Mouse (Mus musculus): ENCODE data around the gene Trub2. TPM values are rescaled to one million over a fixed set of nuclear protein-coding genes. Genes with fewer than 3 reads are reported as not detected.
"Not testable (repeated sequence)": the region's sequence is repeated elsewhere in the genome, so short reads cannot be mapped to it uniquely, and the experiment has no call there.

Trub2 gene
- polyA plus RNA-seq, 1 experiment from 2014 or later: 20.4 TPM

GRCm38 (mm10) chr2:29787104-29787917 is 991 bp downstream of the Trub2 start, which contains the start of gene Coq4:
TSS of gene Coq4 (plus strand) at chr2:29787493.
- Histone ChIP-seq H3K9ac (ENCODE audit: low read depth, low read length) (peak within 1 kb of the TSS; percentile 78), H3K27ac (replicated peaks; ENCODE audit: low read depth, low read length) (peak within 1 kb of the TSS; percentile 66), H3K4me2 (ENCODE audit: low read depth, low read length) (peak within 1 kb of the TSS; percentile 79), H3K9me3 (ENCODE audit: control insufficient read depth, low read length) (no peaks in the 10 kb centered on the region), H3K27me3 (replicated peaks; ENCODE audit: control insufficient read depth, insufficient read depth, low read length) (no peaks in the 10 kb centered on the region), H3K36me3 (ENCODE audit: control insufficient read depth, insufficient read depth, low read length) (peaks cover 60% of the 10 kb centered on the region), H3K4me1 (ENCODE audit: control insufficient read depth, insufficient read depth, low read length) (peaks cover 7% of the 10 kb centered on the region), H3K4me3 (ENCODE audit: low read depth, low read length) (peak within 1 kb of the TSS; percentile 78)
- DNase-seq (ENCODE audit: low spot score) (peak; percentile 96), ATAC-seq (ENCODE audit: low read depth) (peak; percentile 91)
- 1% methylated on average over 31 of the region's 31 CpGs for WGBS

DNA sequence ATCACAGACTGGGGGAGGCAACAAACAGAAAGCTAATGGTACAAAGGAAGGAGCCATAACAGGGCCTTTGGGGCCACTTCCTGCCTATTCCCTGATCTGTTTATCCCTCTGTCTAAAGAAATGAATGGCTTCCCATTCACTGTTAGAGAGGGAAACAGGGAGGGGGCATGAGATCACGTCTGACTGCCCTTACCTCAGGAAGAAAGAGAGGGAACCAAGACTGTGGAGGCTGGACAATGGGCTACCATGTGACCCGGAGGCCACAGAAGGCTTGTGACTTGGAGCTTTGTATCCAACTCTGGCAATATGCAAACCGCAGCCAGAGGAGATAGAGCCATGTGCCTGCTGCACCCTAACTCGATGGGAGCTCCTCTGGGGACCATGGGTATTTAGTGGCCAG is 4.0 kb downstream of the Trub2 start:
- Histone ChIP-seq H3K36me3 (ENCODE audit: control insufficient read depth, insufficient read depth, low read length) (peaks cover 71% of the 10 kb centered on the region), H3K4me3 (ENCODE audit: low read depth, low read length) (no peak overlapping the region), H3K27ac (replicated peaks; ENCODE audit: low read depth, low read length) (no peak overlapping the region), H3K4me2 (ENCODE audit: low read depth, low read length) (no peak overlapping the region), H3K9me3 (ENCODE audit: control insufficient read depth, low read length) (peaks cover 9% of the 10 kb centered on the region; the same call in 1 of the 2 replicates), H3K9ac (ENCODE audit: low read depth, low read length) (no peak overlapping the region), H3K27me3 (replicated peaks; ENCODE audit: control insufficient read depth, insufficient read depth, low read length) (no peaks in the 10 kb centered on the region), H3K4me1 (ENCODE audit: control insufficient read depth, insufficient read depth, low read length) (peaks cover 7% of the 10 kb centered on the region)
- WGBS: 66% methylated on average over 4 of the region's 4 CpGs
- DNase-seq (ENCODE audit: low spot score): no peak
- no peak for ATAC-seq (ENCODE audit: low read depth)

DNA sequence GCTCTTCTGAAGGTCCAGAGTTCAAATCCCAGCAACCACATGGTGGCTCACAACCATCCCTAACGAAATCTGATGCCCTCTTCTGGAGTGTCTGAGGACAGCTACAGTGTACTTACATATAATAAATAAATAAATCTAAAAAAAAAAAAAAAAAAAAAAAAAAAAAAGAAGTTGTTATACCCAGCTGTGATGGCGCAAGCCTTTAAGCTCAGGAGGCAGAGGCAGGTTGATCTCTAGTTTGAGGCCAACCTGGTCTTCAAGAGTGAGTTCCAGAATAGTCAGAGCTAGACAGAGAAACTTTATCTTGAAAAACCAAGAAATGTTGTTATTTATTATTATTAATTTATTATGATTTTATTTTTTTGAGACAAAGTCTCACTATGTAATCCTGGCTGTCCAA is 7.0 kb downstream of the Trub2 start:
- not testable (repeated sequence) for H3K9me3 ChIP-seq (ENCODE audit: control insufficient read depth, low read length); H3K4me1 ChIP-seq (ENCODE audit: control insufficient read depth, insufficient read depth, low read length); H3K27me3 ChIP-seq (replicated peaks; ENCODE audit: control insufficient read depth, insufficient read depth, low read length); H3K4me2 ChIP-seq (ENCODE audit: low read depth, low read length); ATAC-seq (ENCODE audit: low read depth); H3K4me3 ChIP-seq (ENCODE audit: low read depth, low read length); DNase-seq (ENCODE audit: low spot score); H3K27ac ChIP-seq (replicated peaks; ENCODE audit: low read depth, low read length); H3K9ac ChIP-seq (ENCODE audit: low read depth, low read length)
- peaks cover 96% of the 10 kb centered on the region for H3K36me3 ChIP-seq (ENCODE audit: control insufficient read depth, insufficient read depth, low read length)
- 89% methylated on average over 2 of the region's 2 CpGs for WGBS

GRCm38 (mm10) chr2:29773323-29773722 is 15.0 kb downstream of the Trub2 start:
- no peak overlapping the region for H3K4me2 ChIP-seq (ENCODE audit: low read depth, low read length)
- H3K9me3 ChIP-seq (ENCODE audit: control insufficient read depth, low read length): no peaks in the 10 kb centered on the region
- DNase-seq (ENCODE audit: low spot score) (no peak), ATAC-seq (ENCODE audit: low read depth) (no peak)
- H3K27ac ChIP-seq (replicated peaks; ENCODE audit: low read depth, low read length): no peak overlapping the region
- no peaks in the 10 kb centered on the region for H3K4me1 ChIP-seq (ENCODE audit: control insufficient read depth, insufficient read depth, low read length)
- no peak overlapping the region for H3K9ac ChIP-seq (ENCODE audit: low read depth, low read length)
- H3K4me3 ChIP-seq (ENCODE audit: low read depth, low read length): no peak overlapping the region
- H3K36me3 ChIP-seq (ENCODE audit: control insufficient read depth, insufficient read depth, low read length): peaks cover 40% of the 10 kb centered on the region
- no peaks in the 10 kb centered on the region for H3K27me3 ChIP-seq (replicated peaks; ENCODE audit: control insufficient read depth, insufficient read depth, low read length)
- WGBS: 96% methylated on average over 4 of the region's 4 CpGs

DNA sequence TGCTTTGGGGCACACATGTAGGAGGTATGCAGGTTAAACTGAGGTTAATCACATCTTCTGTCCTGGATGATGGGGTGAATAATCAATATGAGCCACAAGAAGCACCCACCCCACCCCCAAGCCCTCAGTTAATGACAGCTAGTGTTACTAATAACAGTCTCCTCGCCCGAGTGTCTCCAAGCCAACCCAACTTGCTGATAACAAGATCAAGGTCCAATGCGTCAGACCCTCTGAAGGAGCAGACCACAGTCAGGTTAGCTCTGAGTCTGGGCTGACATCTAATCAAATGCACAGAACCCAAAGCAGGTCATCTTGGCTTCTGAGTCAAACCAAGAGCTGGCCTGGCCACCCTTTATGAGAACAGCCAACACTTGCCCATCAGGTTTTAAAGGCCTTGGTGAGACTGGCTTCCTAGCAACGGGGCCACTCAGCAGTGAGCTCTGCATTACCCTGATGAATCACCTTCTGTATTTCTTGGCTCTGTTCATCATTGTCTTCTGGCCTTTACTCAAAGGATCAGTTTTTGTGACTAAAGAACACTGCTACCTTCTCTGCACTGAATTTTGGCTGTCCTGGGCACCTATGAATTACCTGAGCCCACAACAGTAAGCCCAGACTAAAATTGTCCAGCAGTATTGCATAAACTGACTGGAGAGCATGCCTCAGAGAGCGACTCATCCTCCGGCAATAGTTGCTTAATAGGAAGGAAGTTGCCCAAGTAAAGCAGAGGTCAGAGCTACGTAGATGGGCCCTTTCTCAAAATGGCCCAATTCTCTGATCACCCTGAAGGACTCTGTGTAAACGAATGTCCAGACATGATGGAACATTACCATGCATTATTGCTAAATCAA is 16.5 kb downstream of the Trub2 start:
- DNase-seq (ENCODE audit: low spot score) (no peak), ATAC-seq (ENCODE audit: low read depth) (no peak)
- Histone ChIP-seq H3K4me2 (ENCODE audit: low read depth, low read length) (no peak overlapping the region), H3K36me3 (ENCODE audit: control insufficient read depth, insufficient read depth, low read length) (peaks cover 25% of the 10 kb centered on the region), H3K9ac (ENCODE audit: low read depth, low read length) (no peak overlapping the region), H3K4me3 (ENCODE audit: low read depth, low read length) (no peak overlapping the region), H3K4me1 (ENCODE audit: control insufficient read depth, insufficient read depth, low read length) (no peaks in the 10 kb centered on the region), H3K27ac (replicated peaks; ENCODE audit: low read depth, low read length) (no peak overlapping the region), H3K27me3 (replicated peaks; ENCODE audit: control insufficient read depth, insufficient read depth, low read length) (no peaks in the 10 kb centered on the region), H3K9me3 (ENCODE audit: control insufficient read depth, low read length) (no peaks in the 10 kb centered on the region)
- 84% methylated on average over 8 of the region's 8 CpGs for WGBS

DNA sequence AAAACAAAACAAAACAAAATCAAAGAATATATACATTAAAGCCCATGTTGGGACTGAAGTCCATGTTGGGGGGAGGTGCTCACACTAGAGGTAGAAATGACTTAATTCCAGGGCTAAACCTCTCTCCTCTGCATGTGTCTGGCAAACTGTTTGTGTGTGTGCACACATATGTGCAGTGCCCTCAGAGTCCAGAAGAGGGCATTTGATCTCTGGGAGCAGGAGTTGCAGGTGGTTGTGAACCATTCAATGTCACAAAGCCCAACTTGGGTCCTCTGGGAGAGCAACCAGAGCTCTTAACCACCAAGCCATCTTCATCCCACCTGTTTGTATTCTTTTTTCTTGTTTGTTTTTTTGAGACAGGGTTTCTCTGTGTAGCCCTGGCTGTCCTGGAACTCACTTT is 18.1 kb downstream of the Trub2 start:
- H3K4me3 ChIP-seq (ENCODE audit: low read depth, low read length): no peak overlapping the region
- H3K9me3 ChIP-seq (ENCODE audit: control insufficient read depth, low read length): no peaks in the 10 kb centered on the region
- no peak overlapping the region for H3K4me2 ChIP-seq (ENCODE audit: low read depth, low read length)
- ATAC-seq (ENCODE audit: low read depth) (no peak), DNase-seq (ENCODE audit: low spot score) (no peak)
- H3K27me3 ChIP-seq (replicated peaks; ENCODE audit: control insufficient read depth, insufficient read depth, low read length): no peaks in the 10 kb centered on the region
- no peak overlapping the region for H3K27ac ChIP-seq (replicated peaks; ENCODE audit: low read depth, low read length)
- no peak overlapping the region for H3K9ac ChIP-seq (ENCODE audit: low read depth, low read length)
- H3K36me3 ChIP-seq (ENCODE audit: control insufficient read depth, insufficient read depth, low read length): peaks cover 15% of the 10 kb centered on the region; the same call in 1 of the 2 replicates
- H3K4me1 ChIP-seq (ENCODE audit: control insufficient read depth, insufficient read depth, low read length): no peaks in the 10 kb centered on the region

DNA sequence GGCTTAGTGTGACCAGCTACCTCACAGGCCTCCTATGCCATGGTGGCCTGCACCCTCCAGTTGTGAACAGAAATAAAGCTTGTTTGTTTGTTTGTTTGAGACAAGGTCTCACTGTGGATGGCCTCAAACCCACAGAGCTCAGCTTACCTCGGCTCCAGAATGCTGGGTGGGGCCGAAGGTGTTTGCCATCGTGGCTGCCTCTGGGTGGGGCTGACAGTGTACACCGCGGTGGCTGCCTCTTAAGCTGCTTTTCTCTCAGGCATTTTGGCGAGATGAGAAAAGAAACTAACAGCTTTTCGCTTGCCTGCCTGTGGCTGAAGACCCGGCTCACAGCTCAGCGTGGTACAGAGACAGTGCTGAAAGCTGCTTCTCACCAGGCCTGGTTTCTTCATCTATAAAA is 19.4 kb downstream of the Trub2 start:
- no peak overlapping the region for H3K9ac ChIP-seq (ENCODE audit: low read depth, low read length)
- no peak overlapping the region for H3K27ac ChIP-seq (replicated peaks; ENCODE audit: low read depth, low read length)
- no peak overlapping the region for H3K4me3 ChIP-seq (ENCODE audit: low read depth, low read length)
- H3K9me3 ChIP-seq (ENCODE audit: control insufficient read depth, low read length): no peaks in the 10 kb centered on the region
- no peaks in the 10 kb centered on the region for H3K4me1 ChIP-seq (ENCODE audit: control insufficient read depth, insufficient read depth, low read length)
- ATAC-seq (ENCODE audit: low read depth) (no peak), DNase-seq (ENCODE audit: low spot score) (no peak)
- no peak overlapping the region for H3K4me2 ChIP-seq (ENCODE audit: low read depth, low read length)
- no peaks in the 10 kb centered on the region for H3K27me3 ChIP-seq (replicated peaks; ENCODE audit: control insufficient read depth, insufficient read depth, low read length)
- peaks cover 10% of the 10 kb centered on the region; the same call in 1 of the 2 replicates for H3K36me3 ChIP-seq (ENCODE audit: control insufficient read depth, insufficient read depth, low read length)
- WGBS: 61% methylated on average over 9 of the region's 9 CpGs

- H3K9ac ChIP-seq (ENCODE audit: low read depth, low read length): no peak overlapping the region
- H3K4me2 ChIP-seq (ENCODE audit: low read depth, low read length): no peak overlapping the region
- H3K4me3 ChIP-seq (ENCODE audit: low read depth, low read length): no peak overlapping the region
- H3K27ac ChIP-seq (replicated peaks; ENCODE audit: low read depth, low read length): no peak overlapping the region
- DNase-seq (ENCODE audit: low spot score) (peak; percentile 20), ATAC-seq (ENCODE audit: low read depth) (no peak)
- H3K36me3 ChIP-seq (ENCODE audit: control insufficient read depth, insufficient read depth, low read length): 0 out of 2 replicates have a peak, but pooled peaks cover 3% of the 10 kb centered on the region
- H3K27me3 ChIP-seq (replicated peaks; ENCODE audit: control insufficient read depth, insufficient read depth, low read length): no peaks in the 10 kb centered on the region
- H3K9me3 ChIP-seq (ENCODE audit: control insufficient read depth, low read length): no peaks in the 10 kb centered on the region
- whole genome bisulfite sequencing: 57% methylated on average over 11 of the region's 11 CpGs
- H3K4me1 ChIP-seq (ENCODE audit: control insufficient read depth, insufficient read depth, low read length): no peaks in the 10 kb centered on the region
Observed at GRCm38 (mm10) chr2:29767976-29768709, 20.2 kb downstream of the Trub2 start.

All from embryonic facial prominence, embryonic 14.5 days (tissue).